Mouse (Mus musculus): ENCODE measurements at regions not wholly inside any gene's neighbourhood (a gene's known extent, or its start where the extent isn't known, plus 50 kb on each side); places are given as distances from the start of the nearest gene placed in this dataset.

- DNase-seq, result no peak
These were observed 105.2 kb downstream of the Ier5 start for GRCm38 (mm10) chr1:154993927-154994856.

- DNase-seq, result peak; percentile 87
These were observed 99.0 kb upstream of the Cacna1e start for GRCm38 (mm10) chr1:154983325-154983724.

DNA sequence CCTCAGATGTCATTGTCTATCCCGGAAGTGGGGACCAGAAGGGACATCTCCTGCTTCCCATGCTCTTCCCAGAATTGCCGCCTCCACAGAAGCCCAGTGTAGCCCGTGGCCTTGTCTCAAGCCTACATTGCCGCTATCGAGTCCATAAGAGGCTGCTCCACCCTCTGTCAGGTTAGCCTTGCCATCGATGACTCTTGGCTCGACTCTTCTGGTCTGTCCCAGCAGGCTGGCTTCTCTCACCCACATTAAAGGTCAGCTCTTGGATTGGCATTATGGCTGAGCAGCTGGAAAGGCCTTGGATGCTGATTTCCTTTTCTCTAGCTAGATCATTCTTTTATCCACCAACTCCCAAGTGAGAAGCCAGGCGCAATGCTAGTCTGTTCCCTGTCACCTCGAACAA, 98.5 kb upstream of the Cacna1e start:
- no peak for DNase-seq

GRCm38 (mm10) chr1:154981687-154982086, 97.4 kb upstream of the Cacna1e start:
- DNase-seq, result no peak

DNA sequence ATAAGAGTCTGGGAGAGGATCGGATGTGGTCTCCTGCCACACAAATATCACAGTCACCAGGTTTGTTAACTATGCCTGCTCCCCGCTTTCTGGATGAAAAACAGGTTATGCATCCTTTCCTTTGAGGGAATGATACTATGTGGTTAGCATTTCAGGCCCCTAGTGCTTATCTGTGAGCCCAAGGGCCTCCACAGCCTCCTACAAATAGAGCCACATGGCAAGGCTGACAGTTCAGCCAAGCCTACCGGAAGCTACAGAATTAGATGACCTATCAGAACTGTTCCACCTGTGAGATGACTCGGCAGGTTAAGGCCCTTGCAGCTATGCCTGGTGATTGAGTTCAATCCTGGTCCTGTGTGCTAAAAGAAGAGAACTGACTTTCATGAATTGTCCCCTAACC, 91.4 kb upstream of the Cacna1e start:
- no peak for DNase-seq

- no peak for DNase-seq
These were observed 77.0 kb upstream of the Cacna1e start for GRCm38 (mm10) chr1:154961271-154961670.

DNA sequence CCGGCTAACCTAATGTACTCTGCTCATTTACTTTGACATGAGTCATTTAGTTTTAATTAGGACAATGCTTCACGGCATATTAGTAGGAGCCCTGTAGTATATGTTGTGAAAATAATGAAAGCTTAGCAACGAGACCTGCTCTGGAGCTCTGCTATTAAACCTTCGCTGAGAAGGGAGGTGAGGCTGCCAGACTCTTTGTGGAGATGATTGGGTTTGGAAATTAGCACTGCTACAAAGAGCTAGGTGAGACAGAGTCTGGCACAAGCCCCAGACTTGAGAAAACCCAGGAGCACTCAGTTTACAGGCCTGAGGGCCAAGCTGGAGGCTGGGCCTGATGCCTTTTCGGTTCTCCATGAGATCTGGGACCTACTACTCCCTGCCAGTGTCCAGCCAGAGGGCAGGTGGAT, 72.3 kb upstream of the Cacna1e start:
- peak; percentile 45 for DNase-seq

- DNase-seq, result no peak
These were observed 68.4 kb upstream of the Cacna1e start for GRCm38 (mm10) chr1:154952679-154953078.

Data from cerebellum, adult 9-11 months (tissue).